Mouse (Mus musculus) E14TG2a.4 (cell line): ENCODE data around the gene Adamtsl4.

Experiments
- CTCF ChIP-seq: conservative IDR thresholded peaks from 2 replicates; pipeline ENCODE4 v1.5.1; 2014; ENCODE audit warnings: low read length
- NANOG ChIP-seq: IDR thresholded peaks from 2 replicates; pipeline ENCODE4 v1.6.1; 2014; ENCODE audit warnings: borderline replicate concordance, low read length, mixed read lengths

DNA sequence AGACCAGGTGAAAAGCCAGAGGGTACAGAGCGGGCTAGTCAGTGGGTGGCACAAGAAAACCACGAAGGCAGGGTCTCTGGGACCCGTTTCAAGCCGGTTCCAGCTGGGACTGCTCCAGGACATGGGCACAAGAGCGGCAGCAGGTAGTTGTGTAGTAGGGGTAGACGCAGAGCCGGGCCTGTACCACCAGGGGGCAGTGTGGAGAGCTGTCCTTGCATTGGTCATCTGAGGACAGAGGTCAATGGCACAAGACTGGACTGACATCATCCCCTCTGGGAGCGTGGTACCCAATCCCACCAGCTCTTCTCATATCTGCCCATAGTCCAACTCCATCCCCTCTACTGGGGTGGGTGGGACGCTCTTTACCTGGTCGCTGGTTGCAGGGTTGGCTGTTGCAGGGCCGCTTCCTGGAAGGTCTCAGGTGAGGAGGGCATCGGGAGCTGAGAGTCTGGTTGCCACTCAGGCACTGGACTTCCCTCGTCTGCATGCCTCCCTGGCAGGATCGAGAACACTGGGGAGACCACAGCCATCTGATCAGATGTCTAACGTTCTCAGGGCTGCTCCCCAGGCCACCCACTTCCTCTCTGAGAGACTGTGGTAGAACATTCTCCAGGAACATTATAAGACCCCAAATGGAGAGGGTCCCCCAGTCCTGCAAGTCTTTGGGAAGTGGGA lies 10.8 kb downstream of the Adamtsl4 start:
- TF ChIP-seq CTCF (peak; percentile 99), NANOG (no peak)
